ENCODE assay signal across 8 mouse cellular contexts in genomic region chr7:29126173-29126915, GRCm38 (mm10). TPM values are rescaled to one million over a fixed set of nuclear protein-coding genes. Genes with fewer than 3 reads are reported as not detected.
DNase-seq lines count a peak whose midpoint lies in the region; ATAC-seq lines count a peak whose summit lies in the region.

No protein-coding gene starts in this region.

- H3K9ac ChIP-seq in midbrain, embryonic 16.5 days (ENCODE audit: low read depth, low read length) = no peak overlapping the region

- H3K36me3 ChIP-seq in midbrain, embryonic 10.5 days = no peaks in the 10 kb centered on the region
- no peaks in the 10 kb centered on the region for H3K36me3 ChIP-seq in midbrain, embryonic 16.5 days (ENCODE audit: control insufficient read depth, insufficient read depth, low read length)

- H3K9me3 ChIP-seq in midbrain, embryonic 10.5 days (replicated peaks) = no peaks in the 10 kb centered on the region
- no peaks in the 10 kb centered on the region for H3K9me3 ChIP-seq in midbrain, embryonic 16.5 days (replicated peaks; ENCODE audit: control insufficient read depth, low read length, poor library complexity, severe bottlenecking)

- H3K4me1 ChIP-seq in midbrain, embryonic 10.5 days = peaks cover 19% of the 10 kb centered on the region
- H3K4me1 ChIP-seq in midbrain, embryonic 16.5 days (ENCODE audit: control insufficient read depth, insufficient read depth, low read length) = 0 out of 2 replicates have a peak, but pooled peaks cover 5% of the 10 kb centered on the region

- peaks cover 23% of the 10 kb centered on the region for H3K27me3 ChIP-seq in midbrain, embryonic 10.5 days (ENCODE audit: low read depth, poor library complexity, severe bottlenecking)
- H3K27me3 ChIP-seq in midbrain, embryonic 16.5 days (ENCODE audit: control insufficient read depth, insufficient read depth, low read depth, low read length) = 0 out of 2 replicates have a peak, but pooled peaks cover 2% of the 10 kb centered on the region

- H3K4me2 ChIP-seq in midbrain, embryonic 16.5 days (ENCODE audit: low read length) = no peak overlapping the region

- intact Hi-C loops in heart, postnatal 36 days (cut with DNase I) = loop anchor here (2.0 to 5.0 kb wide), 2 partner anchors 121 to 174 kb away; partner anchors contain the start of gene 2200002D01Rik

- DNase-seq in midbrain, embryonic 10.5 days (ENCODE audit: low spot score) = peak; percentile 56
- DNase-seq in NIH3T3 (ENCODE audit: low read depth) = peak; percentile 61
- peak; percentile 14 for DNase-seq in cerebellum, adult 9-11 months
- DNase-seq in heart, postnatal 36 days = peak; percentile 64 to 74
- peak; percentile 62 for DNase-seq in liver
- DNase-seq in Muller cell, postnatal 12 days (ENCODE audit: inconsistent ontology term) = no peak

- 35% methylated on average over 7 of the region's 7 CpGs for WGBS in midbrain, embryonic 10.5 days
- 30% methylated on average over 7 of the region's 7 CpGs for WGBS in midbrain, embryonic 16.5 days

- ATAC-seq in midbrain, embryonic 16.5 days = no peak
- peak; percentile 68; the same call in 1 of the 2 replicates for ATAC-seq in neutrophil, adult 5-6 weeks (ENCODE audit: extremely low read depth, insufficient number of reproducible peaks, low FRiP score, poor library complexity, severe bottlenecking)

- H3K4me3 ChIP-seq in midbrain, embryonic 10.5 days = no peak overlapping the region
- no peak overlapping the region for H3K4me3 ChIP-seq in midbrain, embryonic 16.5 days (ENCODE audit: low read depth, low read length)

- H3K27ac ChIP-seq in midbrain, embryonic 10.5 days (replicated peaks) = no peak overlapping the region
- no peak overlapping the region for H3K27ac ChIP-seq in midbrain, embryonic 16.5 days (ENCODE audit: low read length)

RNA-seq across cellular contexts. Expression of gene Ryr1, which starts 1.4 kb away (rescaled TPM):
- 0.49 and 0.96 TPM in 2 replicates for polyA plus RNA-seq in midbrain, embryonic 10.5 days (2016; fragmentation: Nextera tagmentation; extraction: Ambion mirVana)
- 11.3 and 14.4 TPM in 2 replicates for polyA plus RNA-seq in midbrain, embryonic 16.5 days (2015; fragmentation: Nextera tagmentation; extraction: Ambion mirVana)
- total RNA-seq in heart, postnatal 36 days (2021) = under 1 TPM; 0.03 to 0.08 TPM
- total RNA-seq in neutrophil, adult 5-6 weeks (2017) = 0.61 and 1.0 TPM in 2 replicates

RNA-seq across cellular contexts. Expression of gene Rasgrp4, which starts 8.3 kb away (rescaled TPM):
- polyA plus RNA-seq in midbrain, embryonic 10.5 days (2016; fragmentation: Nextera tagmentation; extraction: Ambion mirVana) = 0.33 and 0.76 TPM in 2 replicates
- polyA plus RNA-seq in midbrain, embryonic 16.5 days (2015; fragmentation: Nextera tagmentation; extraction: Ambion mirVana) = 0.83 and 1.0 TPM in 2 replicates
- total RNA-seq in heart, postnatal 36 days (2021) = 1 to 10 TPM; 1.4 to 1.5 TPM
- total RNA-seq in neutrophil, adult 5-6 weeks (2017) = 108 and 138 TPM in 2 replicates

RNA-seq across cellular contexts. Expression of gene Fam98c, which starts 29.7 kb away (rescaled TPM):
- polyA plus RNA-seq in midbrain, embryonic 10.5 days (2016; fragmentation: Nextera tagmentation; extraction: Ambion mirVana) = 13.7 and 14.8 TPM in 2 replicates
- 23.7 and 28.3 TPM in 2 replicates for polyA plus RNA-seq in midbrain, embryonic 16.5 days (2015; fragmentation: Nextera tagmentation; extraction: Ambion mirVana)
- total RNA-seq in heart, postnatal 36 days (2021) = 10 to 100 TPM; 10.6 to 12.0 TPM
- total RNA-seq in neutrophil, adult 5-6 weeks (2017) = 23.3 and 26.8 TPM in 2 replicates

RNA-seq across cellular contexts. Expression of gene Ggn, which starts 43.7 kb away (rescaled TPM):
- polyA plus RNA-seq in midbrain, embryonic 10.5 days (2016; fragmentation: Nextera tagmentation; extraction: Ambion mirVana) = 1.2 and 1.3 TPM in 2 replicates
- polyA plus RNA-seq in midbrain, embryonic 16.5 days (2015; fragmentation: Nextera tagmentation; extraction: Ambion mirVana) = 0.54 and 1.1 TPM in 2 replicates
- under 1 TPM; 0.19 to 0.31 TPM for total RNA-seq in heart, postnatal 36 days (2021)
- total RNA-seq in neutrophil, adult 5-6 weeks (2017) = 0.47 TPM in 1 of 2 replicates, not detected in the other

RNA-seq across cellular contexts. Expression of gene Spred3, which starts 43.9 kb away (rescaled TPM):
- 4.1 and 5.2 TPM in 2 replicates for polyA plus RNA-seq in midbrain, embryonic 10.5 days (2016; fragmentation: Nextera tagmentation; extraction: Ambion mirVana)
- 10.7 TPM in 2 replicates for polyA plus RNA-seq in midbrain, embryonic 16.5 days (2015; fragmentation: Nextera tagmentation; extraction: Ambion mirVana)
- under 1 TPM; 0.44 to 0.89 TPM for total RNA-seq in heart, postnatal 36 days (2021)
- 0.58 and 0.98 TPM in 2 replicates for total RNA-seq in neutrophil, adult 5-6 weeks (2017)

Comparison
In these comparisons a context has a peak if more than half of its experiments do, and no peak if none do; other contexts are left out.
1. RNA of gene Rasgrp4, which starts 8.3 kb away (total RNA-seq): 108 to 138 TPM in neutrophil, adult 5-6 weeks; 1.4 to 1.5 TPM in heart, postnatal 36 days; every median in the first group is over 10 times any median in the second.